Comparison of ENCODE assay signal across 14 mouse cellular contexts in the genomic region with DNA sequence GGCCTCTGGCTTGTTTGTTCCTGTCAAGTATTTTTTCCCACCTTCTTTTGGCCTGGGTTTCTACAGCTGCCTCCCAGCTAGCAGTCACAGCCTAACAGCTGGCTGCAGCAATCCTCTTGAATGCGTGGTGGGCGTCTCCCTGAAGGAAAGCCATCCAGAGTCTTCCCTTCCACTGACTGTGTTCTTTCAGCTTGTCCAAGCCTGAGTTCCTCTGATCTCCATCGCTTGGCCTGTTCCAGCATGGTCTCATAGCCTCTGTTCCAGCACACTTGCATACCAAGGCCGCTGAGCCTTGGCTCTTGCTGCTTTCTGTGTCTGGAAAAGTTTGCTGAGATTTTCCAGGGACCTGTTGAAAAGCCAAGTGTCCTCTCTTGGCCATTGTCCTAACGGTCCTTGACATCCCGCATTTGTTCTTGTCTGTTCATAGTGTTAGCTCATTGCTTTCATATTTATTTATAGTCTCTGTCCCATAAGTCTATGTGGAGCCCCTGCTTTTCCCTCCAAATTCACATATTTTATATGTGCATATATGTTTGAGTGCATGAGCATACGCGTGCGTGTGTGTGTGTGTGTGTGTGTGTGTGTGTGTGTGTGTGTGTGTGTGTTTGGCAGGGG. TPM values are rescaled to one million over a fixed set of nuclear protein-coding genes. Genes with fewer than 3 reads are reported as not detected.
DNase-seq lines count a peak whose midpoint lies in the region; ATAC-seq lines count a peak whose summit lies in the region.
"Had no signal": no experiment of that assay in that cellular context is flagged by ENCODE, and none has a peak within 500 bp of the region (broad histone marks: within the 10 kb centered on the region; RNA-seq: fewer than 3 reads in every experiment).

No protein-coding gene starts in this region.

- no peak overlapping the region for H3K4me2 ChIP-seq in hindbrain, embryonic 13.5 days
- H3K4me2 ChIP-seq: forebrain, embryonic 15.5 days; heart, embryonic 13.5 days had no signal

- no peak for ATAC-seq in hindbrain, embryonic 13.5 days (ENCODE audit: low FRiP score)
- ATAC-seq: activated CD4-positive, CD25-positive, alpha-beta regulatory T cell, adult 4 months; forebrain, embryonic 15.5 days; inflammation-experienced regulatory T-cells, adult 6 months had no signal

- peaks cover 4% of the 10 kb centered on the region; the same call in 1 of the 2 replicates for H3K4me1 ChIP-seq in heart, embryonic 10.5 days
- H3K4me1 ChIP-seq in hindbrain, embryonic 13.5 days (replicated peaks), result peaks cover 11% of the 10 kb centered on the region

- H3K9ac ChIP-seq in hindbrain, embryonic 13.5 days, result no peak overlapping the region
- H3K9ac ChIP-seq: forebrain, embryonic 15.5 days; heart, embryonic 13.5 days had no signal

- H3K36me3 ChIP-seq in heart, embryonic 10.5 days, result no peaks in the 10 kb centered on the region
- H3K36me3 ChIP-seq in hindbrain, embryonic 13.5 days, result no peaks in the 10 kb centered on the region
- H3K36me3 ChIP-seq: forebrain, embryonic 15.5 days; heart, embryonic 13.5 days had no signal

- no peaks in the 10 kb centered on the region for H3K27me3 ChIP-seq in heart, embryonic 10.5 days (ENCODE audit: insufficient read depth, poor library complexity, severe bottlenecking)
- H3K27me3 ChIP-seq in hindbrain, embryonic 13.5 days, result no peaks in the 10 kb centered on the region
- H3K27me3 ChIP-seq: forebrain, embryonic 15.5 days; heart, embryonic 13.5 days had no signal

- 74% methylated on average over 9 of the region's 9 CpGs for WGBS in heart, embryonic 10.5 days
- WGBS in hindbrain, embryonic 13.5 days, result 92% methylated on average over 9 of the region's 9 CpGs

- H3K4me3 ChIP-seq in heart, embryonic 10.5 days, result no peak overlapping the region
- H3K4me3 ChIP-seq in hindbrain, embryonic 13.5 days, result no peak overlapping the region
- H3K4me3 ChIP-seq: forebrain, embryonic 15.5 days; heart, embryonic 13.5 days; layer of hippocampus, adult 2 months had no signal

- H3K27ac ChIP-seq in heart, embryonic 10.5 days, result no peak overlapping the region
- no peak overlapping the region for H3K27ac ChIP-seq in hindbrain, embryonic 13.5 days
- H3K27ac ChIP-seq: forebrain, embryonic 15.5 days; heart, embryonic 13.5 days; layer of hippocampus, adult 2 months had no signal

- no peaks in the 10 kb centered on the region for H3K9me3 ChIP-seq in heart, embryonic 10.5 days
- no peaks in the 10 kb centered on the region for H3K9me3 ChIP-seq in hindbrain, embryonic 13.5 days
- H3K9me3 ChIP-seq: forebrain, embryonic 15.5 days; heart, embryonic 13.5 days had no signal

- DNase-seq in heart, adult 11 months, result peak; percentile 97
- DNase-seq in heart, embryonic 10.5 days (ENCODE audit: low spot score), result no peak
- peak; percentile 46 for DNase-seq in lung, postnatal 10 days
- no peak for DNase-seq in lung, adult 18-20 months
- peak; percentile 42 for DNase-seq in heart, postnatal 4 days
- no peak for DNase-seq in retina, embryonic 14.5 days (ENCODE audit: low spot score)
- no peak for DNase-seq in layer of hippocampus, adult 8-10 months (ENCODE audit: low spot score in 2 of 2)
- DNase-seq: cerebellum, adult 8-10 months had no signal

RNA-seq across cellular contexts. Expression of a gene that starts 3.5 kb away (rescaled TPM):
- 0.46 and 0.59 TPM in 2 replicates for polyA plus RNA-seq in heart, embryonic 10.5 days (2016; fragmentation: Nextera tagmentation; extraction: Ambion mirVana)
- total RNA-seq in heart, postnatal 4 days (2021), result 1 to 10 TPM; 4.3 to 6.3 TPM
- total RNA-seq in layer of hippocampus, adult 8-10 months (2022), result under 1 TPM in 2 of 4 experiments, not detected in 2; 0.14 to 0.67 TPM
- 0.47 and 0.69 TPM in 2 replicates for polyA plus RNA-seq in hindbrain, embryonic 13.5 days (2015; fragmentation: Nextera tagmentation; extraction: Ambion mirVana)

Comparison
In these comparisons a context has a peak if more than half of its experiments do, and no peak if none do; other contexts are left out.
1. DNase-seq: peak in heart, adult 11 months (single experiment), lung, postnatal 10 days (single experiment) and heart, postnatal 4 days (single experiment); none in heart, embryonic 10.5 days (single experiment), lung, adult 18-20 months (0 of 2), retina, embryonic 14.5 days (single experiment) and layer of hippocampus, adult 8-10 months (0 of 2).